Mouse (Mus musculus): ENCODE data around the gene Lgr6. TPM values are rescaled to one million over a fixed set of nuclear protein-coding genes. Genes with fewer than 3 reads are reported as not detected.

Lgr6 gene
- polyA plus RNA-seq, 1 experiment from 2014 or later = 0.05 TPM

DNA sequence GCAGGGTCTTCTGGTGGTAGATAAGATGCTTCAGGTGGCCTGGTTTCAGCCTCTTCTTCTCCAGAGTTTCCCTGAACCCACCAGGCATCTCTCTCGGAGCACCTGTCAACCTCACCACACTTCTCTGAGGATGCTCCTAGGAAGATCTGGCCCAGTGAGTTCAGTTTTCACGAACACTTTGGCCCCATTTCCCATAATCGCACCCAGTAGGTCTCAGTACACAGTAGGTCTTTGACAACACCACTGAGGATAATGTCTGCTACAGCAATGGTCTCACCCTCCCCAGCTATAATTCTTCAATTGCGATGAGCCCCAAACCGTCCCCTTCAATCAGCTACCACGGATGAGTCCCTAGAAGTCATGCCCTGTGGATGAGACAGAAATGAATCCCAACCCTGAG, 7.6 kb downstream of the Lgr6 start:
- 69% methylated on average over 6 of the region's 6 CpGs for WGBS (ENCODE audit: insufficient replicate concordance)

GRCm38 (mm10) chr1:135096312-135096711, 8.8 kb downstream of the Lgr6 start:
- Histone ChIP-seq H3K27me3 (peaks cover 27% of the 10 kb centered on the region), H3K9ac (no peak overlapping the region), H3K36me3 (no peaks in the 10 kb centered on the region), H3K4me1 (replicated peaks) (peaks cover 12% of the 10 kb centered on the region), H3K9me3 (replicated peaks) (no peaks in the 10 kb centered on the region), H3K4me3 (replicated peaks) (no peak overlapping the region), H3K4me2 (no peak overlapping the region), H3K27ac (no peak overlapping the region)
- WGBS (ENCODE audit: insufficient replicate concordance) = 74% methylated on average over 11 of the region's 11 CpGs
- ATAC-seq (ENCODE audit: low read depth) = no peak
- no peak for DNase-seq

More for the DNA sequence above, 7.6 kb downstream of the Lgr6 start:
- peaks cover 12% of the 10 kb centered on the region for H3K4me1 ChIP-seq (replicated peaks)
- no peak for DNase-seq
- H3K4me3 ChIP-seq (replicated peaks) = no peak overlapping the region
- ATAC-seq (ENCODE audit: low read depth) = no peak
- no peaks in the 10 kb centered on the region for H3K36me3 ChIP-seq
- H3K27me3 ChIP-seq = peaks cover 38% of the 10 kb centered on the region
- no peak overlapping the region for H3K27ac ChIP-seq
- H3K9ac ChIP-seq = no peak overlapping the region
- H3K4me2 ChIP-seq = no peak overlapping the region
- H3K9me3 ChIP-seq (replicated peaks) = no peaks in the 10 kb centered on the region

DNA sequence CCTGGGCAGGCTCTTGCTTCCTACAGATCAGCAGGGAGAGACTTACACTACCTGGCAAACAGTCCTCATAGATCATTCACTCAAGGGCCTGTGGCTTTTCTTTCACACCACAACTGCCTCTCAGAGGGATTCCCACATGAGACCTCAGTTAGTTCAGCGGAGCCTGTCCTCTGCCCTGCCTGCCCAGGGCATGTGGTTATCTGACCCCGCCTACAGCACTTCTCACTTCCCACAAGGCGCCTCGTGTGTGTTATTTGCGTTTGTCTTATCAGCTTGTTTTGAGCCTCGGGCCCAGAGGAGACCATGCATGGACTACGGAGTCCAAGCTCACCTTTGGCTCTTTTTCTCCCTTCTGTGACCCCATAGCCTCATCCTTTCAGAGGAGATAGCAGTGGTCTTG, 9.9 kb downstream of the Lgr6 start:
- Histone ChIP-seq H3K27ac (no peak overlapping the region), H3K4me1 (replicated peaks) (peaks cover 12% of the 10 kb centered on the region), H3K9me3 (replicated peaks) (no peaks in the 10 kb centered on the region), H3K4me2 (no peak overlapping the region), H3K9ac (no peak overlapping the region), H3K27me3 (peaks cover 15% of the 10 kb centered on the region), H3K4me3 (replicated peaks) (no peak overlapping the region), H3K36me3 (no peaks in the 10 kb centered on the region)
- 6% methylated on average over 7 of the region's 7 CpGs for WGBS (ENCODE audit: insufficient replicate concordance)
- ATAC-seq (ENCODE audit: low read depth) (no peak), DNase-seq (no peak)

- DNase-seq = no peak
Observed at GRCm38 (mm10) chr1:135094723-135095122, 10.4 kb downstream of the Lgr6 start.

DNA sequence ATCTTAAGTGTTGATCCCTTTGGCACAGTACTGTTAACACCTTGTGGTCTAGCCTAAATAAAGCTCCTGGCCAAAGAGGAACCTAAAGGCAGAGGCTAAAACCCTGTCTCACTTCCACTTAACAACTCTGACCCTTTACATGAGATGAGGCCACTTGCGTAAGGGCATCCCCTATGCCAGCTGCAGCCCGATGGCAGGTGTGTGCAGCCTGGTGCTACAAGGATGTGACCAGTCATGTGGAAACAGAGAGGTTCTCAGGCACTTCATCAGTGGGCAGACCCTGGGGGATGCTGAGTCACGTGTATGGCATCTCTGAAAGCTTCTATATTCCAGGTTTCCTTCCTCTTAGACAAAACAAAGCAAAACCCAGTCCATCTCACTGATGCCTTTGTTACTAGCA, 14.2 kb downstream of the Lgr6 start:
- Histone ChIP-seq H3K9ac (no peak overlapping the region), H3K9me3 (replicated peaks) (no peaks in the 10 kb centered on the region), H3K4me2 (no peak overlapping the region), H3K4me1 (replicated peaks) (peaks cover 12% of the 10 kb centered on the region), H3K27me3 (peaks cover 27% of the 10 kb centered on the region), H3K27ac (no peak overlapping the region), H3K4me3 (replicated peaks) (no peak overlapping the region), H3K36me3 (no peaks in the 10 kb centered on the region)
- ATAC-seq (ENCODE audit: low read depth) (no peak), DNase-seq (no peak)
- 31% methylated on average over 3 of the region's 3 CpGs for WGBS (ENCODE audit: insufficient replicate concordance)

More at GRCm38 (mm10) chr1:135094723-135095122, 10.4 kb downstream of the Lgr6 start:
- Histone ChIP-seq H3K9me3 (replicated peaks) (no peaks in the 10 kb centered on the region), H3K9ac (no peak overlapping the region), H3K36me3 (no peaks in the 10 kb centered on the region), H3K4me1 (replicated peaks) (peaks cover 12% of the 10 kb centered on the region), H3K27me3 (peaks cover 17% of the 10 kb centered on the region; the same call in 1 of the 2 replicates), H3K4me3 (replicated peaks) (no peak overlapping the region), H3K4me2 (no peak overlapping the region), H3K27ac (no peak overlapping the region)
- WGBS (ENCODE audit: insufficient replicate concordance) = 48% methylated on average over 7 of the region's 7 CpGs
- ATAC-seq (ENCODE audit: low read depth) = no peak

GRCm38 (mm10) chr1:135089626-135090025, 15.4 kb downstream of the Lgr6 start:
- Histone ChIP-seq H3K4me2 (no peak overlapping the region), H3K9ac (no peak overlapping the region), H3K27me3 (peaks cover 40% of the 10 kb centered on the region), H3K9me3 (replicated peaks) (no peaks in the 10 kb centered on the region), H3K36me3 (no peaks in the 10 kb centered on the region), H3K4me3 (replicated peaks) (no peak overlapping the region), H3K4me1 (replicated peaks) (no peaks in the 10 kb centered on the region), H3K27ac (no peak overlapping the region)
- DNase-seq (no peak), ATAC-seq (ENCODE audit: low read depth) (no peak)
- 70% methylated on average over 10 of the region's 10 CpGs for WGBS (ENCODE audit: insufficient replicate concordance)

DNA sequence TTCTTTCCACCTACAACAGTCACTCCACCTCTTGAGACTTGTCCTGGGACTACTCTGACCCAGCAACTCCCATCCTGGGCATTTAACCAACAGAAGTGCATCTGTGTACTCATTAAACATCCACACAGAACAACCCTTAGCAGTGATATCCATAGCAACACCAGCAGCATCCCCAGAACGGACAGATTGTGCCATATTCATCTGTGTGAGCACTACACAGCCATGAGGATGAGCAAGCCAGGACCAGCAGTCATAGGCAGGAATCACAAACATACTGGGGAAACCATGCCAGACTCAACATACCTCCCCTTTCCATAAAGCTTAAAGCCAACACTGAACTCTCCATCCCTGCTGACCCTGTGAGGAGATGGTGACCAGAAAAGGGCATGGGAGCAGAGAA, 17.7 kb downstream of the Lgr6 start:
- WGBS (ENCODE audit: insufficient replicate concordance) = 39% methylated on average over 1 of the region's 1 CpGs
- H3K27me3 ChIP-seq = peaks cover 57% of the 10 kb centered on the region
- no peak for ATAC-seq (ENCODE audit: low read depth)

DNA sequence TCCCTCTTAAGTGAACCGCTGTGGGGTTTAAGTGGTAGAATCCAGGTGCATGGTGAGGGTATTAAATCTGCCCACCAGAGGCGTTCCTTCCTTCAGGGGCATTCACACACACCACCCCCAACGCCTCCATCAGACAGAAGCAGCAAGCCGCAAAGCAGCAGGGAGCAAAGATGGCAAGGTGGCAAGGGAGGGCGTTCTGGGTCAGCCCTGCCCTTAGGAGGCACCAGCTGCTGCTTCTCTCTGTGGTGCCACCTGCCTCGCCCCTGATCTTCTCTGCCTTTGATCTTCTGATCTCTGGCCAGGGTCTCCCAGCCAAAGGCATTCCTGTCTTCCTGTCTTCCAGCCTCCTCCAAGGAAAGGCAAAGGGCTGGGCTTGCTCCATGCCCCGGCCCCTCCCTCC, 19.1 kb downstream of the Lgr6 start:
- 18% methylated on average over 7 of the region's 7 CpGs for WGBS (ENCODE audit: insufficient replicate concordance)
- Histone ChIP-seq H3K4me1 (replicated peaks) (no peaks in the 10 kb centered on the region), H3K4me2 (no peak overlapping the region), H3K9me3 (replicated peaks) (no peaks in the 10 kb centered on the region), H3K4me3 (replicated peaks) (no peak overlapping the region), H3K36me3 (no peaks in the 10 kb centered on the region), H3K9ac (no peak overlapping the region), H3K27me3 (peaks cover 67% of the 10 kb centered on the region), H3K27ac (no peak overlapping the region)
- no peak for ATAC-seq (ENCODE audit: low read depth)
- no peak for DNase-seq

More for the DNA sequence above, 17.7 kb downstream of the Lgr6 start:
- Histone ChIP-seq H3K4me2 (no peak overlapping the region), H3K9me3 (replicated peaks) (no peaks in the 10 kb centered on the region), H3K4me1 (replicated peaks) (no peaks in the 10 kb centered on the region), H3K4me3 (replicated peaks) (no peak overlapping the region), H3K36me3 (no peaks in the 10 kb centered on the region), H3K9ac (no peak overlapping the region), H3K27ac (no peak overlapping the region)
- DNase-seq = no peak

GRCm38 (mm10) chr1:135085296-135085871, 19.7 kb downstream of the Lgr6 start:
- ATAC-seq (ENCODE audit: low read depth) = no peak

DNA sequence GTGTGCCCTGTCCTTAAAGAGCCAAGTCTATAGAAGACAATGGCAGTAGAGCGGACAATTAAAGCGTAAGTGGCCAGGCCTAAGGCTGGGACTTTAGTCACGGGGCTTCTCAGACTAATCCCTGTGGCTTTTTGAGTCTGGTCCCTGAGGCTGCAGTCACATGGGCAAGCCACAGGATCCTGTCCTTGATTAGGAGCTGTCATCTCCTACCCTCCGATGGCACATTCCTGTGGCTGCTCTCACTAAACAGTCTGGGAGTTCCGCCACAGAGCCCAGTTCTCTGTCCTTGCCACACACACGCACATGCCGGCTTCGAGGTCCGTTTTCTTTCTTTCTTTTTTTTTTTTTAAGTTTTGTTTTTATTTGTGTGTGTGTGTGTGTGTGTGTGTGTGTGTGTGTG, 21.6 kb downstream of the Lgr6 start:
- Histone ChIP-seq H3K4me3 (replicated peaks) (no peak overlapping the region), H3K9ac (no peak overlapping the region), H3K36me3 (no peaks in the 10 kb centered on the region), H3K4me2 (no peak overlapping the region), H3K4me1 (replicated peaks) (no peaks in the 10 kb centered on the region), H3K27ac (no peak overlapping the region), H3K27me3 (peaks cover 58% of the 10 kb centered on the region), H3K9me3 (replicated peaks) (no peaks in the 10 kb centered on the region)
- DNase-seq (no peak), ATAC-seq (ENCODE audit: low read depth) (no peak)
- WGBS (ENCODE audit: insufficient replicate concordance) = 48% methylated on average over 9 of the region's 9 CpGs

More at GRCm38 (mm10) chr1:135085296-135085871, 19.7 kb downstream of the Lgr6 start:
- Histone ChIP-seq H3K4me3 (replicated peaks) (no peak overlapping the region), H3K4me2 (no peak overlapping the region), H3K36me3 (no peaks in the 10 kb centered on the region), H3K27ac (no peak overlapping the region), H3K9me3 (replicated peaks) (no peaks in the 10 kb centered on the region), H3K4me1 (replicated peaks) (no peaks in the 10 kb centered on the region), H3K27me3 (peaks cover 67% of the 10 kb centered on the region), H3K9ac (no peak overlapping the region)
- no peak for DNase-seq
- 13% methylated on average over 28 of the region's 28 CpGs for WGBS (ENCODE audit: insufficient replicate concordance)

DNA sequence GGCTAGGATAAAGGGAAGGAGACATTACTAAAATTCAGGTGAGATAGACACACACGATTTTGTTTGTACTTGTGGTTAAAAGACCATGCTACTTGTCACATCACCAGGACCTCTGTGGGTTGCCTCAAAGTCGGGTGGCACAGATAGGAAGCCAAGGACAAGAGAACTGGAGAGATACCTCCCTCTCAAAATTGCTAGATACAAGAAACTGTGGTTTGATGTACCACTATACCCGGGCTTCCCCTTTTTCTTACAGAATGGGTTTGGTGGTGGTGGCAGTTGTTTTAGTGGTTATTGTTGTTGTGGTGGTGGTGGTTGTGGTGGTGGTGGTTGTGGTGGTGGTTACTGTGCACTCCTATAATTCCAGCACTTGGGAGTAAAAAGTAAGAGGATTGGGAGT, 22.8 kb downstream of the Lgr6 start:
- DNase-seq (no peak), ATAC-seq (ENCODE audit: low read depth) (no peak)
- 14% methylated on average over 3 of the region's 3 CpGs for WGBS (ENCODE audit: insufficient replicate concordance)
- Histone ChIP-seq H3K36me3 (no peaks in the 10 kb centered on the region), H3K4me2 (no peak overlapping the region), H3K27ac (no peak overlapping the region), H3K4me3 (replicated peaks) (no peak overlapping the region), H3K9ac (no peak overlapping the region), H3K27me3 (peaks cover 58% of the 10 kb centered on the region), H3K9me3 (replicated peaks) (no peaks in the 10 kb centered on the region), H3K4me1 (replicated peaks) (no peaks in the 10 kb centered on the region)

- Histone ChIP-seq H3K36me3 (no peaks in the 10 kb centered on the region), H3K27ac (no peak overlapping the region), H3K4me1 (replicated peaks) (no peaks in the 10 kb centered on the region), H3K4me2 (no peak overlapping the region), H3K9ac (no peak overlapping the region), H3K4me3 (replicated peaks) (no peak overlapping the region), H3K27me3 (peaks cover 31% of the 10 kb centered on the region), H3K9me3 (replicated peaks) (no peaks in the 10 kb centered on the region)
- ATAC-seq (ENCODE audit: low read depth) (no peak), DNase-seq (no peak)
- WGBS (ENCODE audit: insufficient replicate concordance) = 56% methylated on average over 2 of the region's 2 CpGs
Observed at GRCm38 (mm10) chr1:135079021-135079420, 26.1 kb downstream of the Lgr6 start.

Data from liver, embryonic 13.5 days (tissue).